Mouse (Mus musculus): Measurements from ENCODE around the gene Cyb561d2. TPM values are rescaled to one million over a fixed set of nuclear protein-coding genes. Genes with fewer than 3 reads are reported as not detected.
A peak's percentile ranks its signal among the peaks of the same experiment; 100 is the strongest.
"Not testable (repeated sequence)": the region's sequence is repeated elsewhere in the genome, so short reads cannot be mapped to it uniquely, and the experiment has no call there.

Gene Cyb561d2
- total RNA-seq, 2 experiments from 2014 or later = 4.6 to 5.9 TPM

- DNase-seq (ENCODE audit: low spot score in 2 of 2) = no peak
Observed at GRCm38 (mm10) chr9:107572327-107572662, 30.3 kb upstream of the Cyb561d2 start.

GRCm38 (mm10) chr9:107571534-107572326, 29.7 kb upstream of the Cyb561d2 start:
- DNase-seq (ENCODE audit: low spot score in 2 of 2) = no peak

- no peak for DNase-seq (ENCODE audit: low spot score in 2 of 2)
Observed at GRCm38 (mm10) chr9:107570845-107571244, 28.9 kb upstream of the Cyb561d2 start.

GRCm38 (mm10) chr9:107570016-107570415, 28.0 kb upstream of the Cyb561d2 start:
- no peak for DNase-seq (ENCODE audit: low spot score in 2 of 2)

GRCm38 (mm10) chr9:107569270-107569669, 27.3 kb upstream of the Cyb561d2 start:
- no peak for DNase-seq (ENCODE audit: low spot score in 2 of 2)

GRCm38 (mm10) chr9:107568331-107569261, 26.6 kb upstream of the Cyb561d2 start:
- peak; percentile 68 to 85 for DNase-seq (ENCODE audit: low spot score in 2 of 2)

GRCm38 (mm10) chr9:107567702-107568319, 25.8 kb upstream of the Cyb561d2 start, which contains the start of gene Hyal2:
TSS of gene Hyal2 (plus strand) at chr9:107567945.
- DNase-seq (ENCODE audit: low spot score in 2 of 2) = no peak

GRCm38 (mm10) chr9:107566855-107567254, 24.9 kb upstream of the Cyb561d2 start:
- no peak for DNase-seq (ENCODE audit: low spot score in 2 of 2)

GRCm38 (mm10) chr9:107566041-107566709, 24.2 kb upstream of the Cyb561d2 start:
- DNase-seq (ENCODE audit: low spot score in 2 of 2) = peak in 1 of 2 experiments; percentile 79

GRCm38 (mm10) chr9:107565556-107565955, 23.6 kb upstream of the Cyb561d2 start:
- not testable (repeated sequence) for DNase-seq (ENCODE audit: low spot score in 2 of 2)

- DNase-seq (ENCODE audit: low spot score in 2 of 2) = peak; percentile 83 to 92
Observed at GRCm38 (mm10) chr9:107563029-107563581, 21.1 kb upstream of the Cyb561d2 start, which contains the start of gene Tusc2. TSS of gene Tusc2 (plus strand) at chr9:107563255.

GRCm38 (mm10) chr9:107556346-107556745, 14.4 kb upstream of the Cyb561d2 start:
- no peak for DNase-seq (ENCODE audit: low spot score in 2 of 2)

GRCm38 (mm10) chr9:107555701-107556100, 13.7 kb upstream of the Cyb561d2 start:
- DNase-seq (ENCODE audit: low spot score in 2 of 2) = no peak

- peak in 1 of 2 experiments; percentile 64 for DNase-seq (ENCODE audit: low spot score in 2 of 2)
Observed at GRCm38 (mm10) chr9:107555031-107555457, 13.1 kb upstream of the Cyb561d2 start.

- peak; percentile 89 to 95 for DNase-seq (ENCODE audit: low spot score in 2 of 2)
Observed at GRCm38 (mm10) chr9:107554319-107554825, 12.4 kb upstream of the Cyb561d2 start.

GRCm38 (mm10) chr9:107553541-107554318, 11.7 kb upstream of the Cyb561d2 start:
- DNase-seq (ENCODE audit: low spot score in 2 of 2) = no peak

- no peak for DNase-seq (ENCODE audit: low spot score in 2 of 2)
Observed at GRCm38 (mm10) chr9:107552690-107553393, 10.8 kb upstream of the Cyb561d2 start.

- no peak for DNase-seq (ENCODE audit: low spot score in 2 of 2)
Observed at GRCm38 (mm10) chr9:107551890-107552355, 9.9 kb upstream of the Cyb561d2 start.
